Mouse (Mus musculus): ENCODE measurements around the gene Gpr19. TPM values are rescaled to one million over a fixed set of nuclear protein-coding genes. Genes with fewer than 3 reads are reported as not detected.

Gene Gpr19
- total RNA-seq (2021) = 10 to 100 TPM in 1 of 2 experiments, 1 to 10 TPM in 1; 7.9 to 11.1 TPM
- long read RNA-seq, experiment 1, partial matches to known transcripts = 6 of 20 reads
- long read RNA-seq, experiment 1, other reads (novel, unspliced or antisense) = 13 of 20 reads
- long read RNA-seq, experiment 2, partial matches to known transcripts = 6 of 11 reads
- long read RNA-seq, experiment 2, other reads (novel, unspliced or antisense) = 4 of 11 reads

DNA sequence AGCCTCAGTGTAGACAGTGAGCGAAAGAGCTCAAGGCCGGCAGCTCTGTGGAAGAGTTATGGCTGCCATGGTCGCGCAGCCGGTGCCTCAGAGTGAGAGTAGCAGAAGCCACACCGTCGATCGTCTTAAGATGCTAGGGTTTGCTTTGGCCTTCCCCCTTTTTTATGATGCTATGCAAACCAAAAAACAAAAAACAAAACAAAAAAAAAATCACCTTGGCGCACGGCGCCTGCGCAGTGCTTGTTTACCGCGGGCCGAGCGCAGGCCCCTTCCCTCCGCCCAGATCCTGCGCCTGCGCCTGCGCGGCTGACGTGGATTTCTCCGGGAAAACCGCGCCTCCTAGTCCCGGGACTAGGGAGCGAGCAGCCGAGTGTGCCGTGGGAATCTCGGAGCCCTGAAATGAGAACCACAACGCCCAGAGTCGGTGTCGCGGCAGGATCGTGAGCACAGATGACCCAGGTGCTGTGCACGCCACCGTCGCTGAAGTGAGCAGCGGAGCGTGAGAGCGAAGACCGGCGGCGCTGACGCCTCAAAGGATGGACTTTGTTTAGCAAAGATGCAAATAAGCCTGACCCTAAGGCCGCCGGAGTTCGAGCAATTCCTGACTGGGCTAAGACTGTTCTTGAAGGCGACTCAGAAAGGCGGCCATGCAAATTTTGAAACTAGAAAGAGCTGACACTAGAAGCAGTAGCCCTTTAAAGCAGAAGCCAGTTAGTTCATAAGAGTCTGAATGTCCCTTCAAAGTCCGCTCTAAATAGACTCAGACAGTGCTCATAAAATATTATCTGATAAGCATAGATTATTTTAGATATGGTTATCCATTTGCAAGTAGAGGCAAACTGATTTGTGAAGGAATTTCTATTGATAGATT is at the start of gene Gpr19:
TSS of gene Gpr19 (minus strand) at position 484 of the 871 bp plus-strand sequence.
- peak; percentile 94 for DNase-seq

DNA sequence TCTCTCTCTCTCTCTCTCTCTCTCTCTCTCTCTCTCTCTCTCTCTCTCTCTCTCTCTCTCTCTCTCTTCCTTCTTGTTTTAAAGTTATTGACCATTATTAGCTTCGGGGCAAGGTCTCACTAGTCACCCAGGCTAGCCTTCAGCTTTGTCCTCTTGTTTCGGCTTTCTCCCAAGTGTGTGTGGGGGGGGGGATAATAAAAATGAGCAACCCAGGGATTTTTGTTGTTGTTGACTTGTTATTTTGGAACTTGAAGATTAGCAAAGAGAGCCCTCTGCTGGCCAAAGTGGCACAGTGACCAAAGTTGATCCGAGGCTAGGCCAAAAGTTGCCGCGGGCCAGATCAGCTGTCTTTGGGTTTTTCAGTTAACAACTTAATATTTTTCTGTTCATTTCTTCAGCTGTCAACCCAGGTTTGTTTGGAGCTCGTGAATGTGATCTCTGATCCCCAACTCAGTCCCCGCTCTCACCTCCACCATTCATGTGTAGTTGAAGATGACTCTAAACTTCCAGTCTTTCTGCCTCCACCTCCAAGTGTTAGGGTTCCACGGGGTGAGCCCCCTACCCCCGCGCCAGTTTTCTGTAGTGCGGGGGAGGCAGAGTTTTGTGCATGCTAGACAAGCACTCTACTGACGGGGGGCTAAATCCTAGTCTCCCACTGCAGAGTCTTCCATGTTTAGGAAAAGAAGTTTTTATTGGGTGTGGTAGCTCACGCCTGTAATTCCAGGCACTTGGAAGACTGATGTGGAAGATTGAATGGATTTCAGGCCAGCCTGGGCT is 49.1 kb upstream of the Gpr19 start:
- peak; percentile 72 for DNase-seq

GRCm38 (mm10) chr6:134946858-134947257 is 48.5 kb upstream of the Gpr19 start:
- no peak for DNase-seq

GRCm38 (mm10) chr6:134946054-134946453 is 47.7 kb upstream of the Gpr19 start:
- DNase-seq = no peak

- DNase-seq = no peak
Measured at GRCm38 (mm10) chr6:134943759-134944407, 45.5 kb upstream of the Gpr19 start.

GRCm38 (mm10) chr6:134939781-134940180 is 41.4 kb upstream of the Gpr19 start:
- no peak for DNase-seq

DNA sequence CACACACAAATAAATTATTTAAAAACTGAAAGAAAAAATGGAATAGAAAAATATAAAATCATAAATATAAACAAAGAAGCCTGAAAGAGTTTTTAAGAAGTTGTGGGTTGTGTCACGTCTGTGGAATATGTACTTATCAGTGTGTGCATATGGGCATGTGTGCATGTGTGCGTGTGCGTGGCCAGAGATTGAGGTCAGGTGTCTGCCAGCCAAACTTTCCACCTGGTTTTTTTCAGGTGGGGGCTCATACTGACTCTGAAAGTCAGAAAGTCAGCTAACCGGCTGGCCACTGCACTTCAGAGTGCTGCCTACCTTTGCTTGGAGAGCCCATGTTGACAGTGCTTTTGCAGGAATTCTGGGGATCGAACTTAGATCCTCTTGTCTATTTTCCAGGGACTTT is 35.9 kb upstream of the Gpr19 start:
- no peak for DNase-seq

GRCm38 (mm10) chr6:134933207-134933558 is 34.8 kb upstream of the Gpr19 start:
- no peak for DNase-seq

GRCm38 (mm10) chr6:134932486-134933206 is 34.3 kb upstream of the Gpr19 start:
- DNase-seq = no peak

GRCm38 (mm10) chr6:134931146-134931545 is 32.8 kb upstream of the Gpr19 start:
- no peak for DNase-seq

- no peak for DNase-seq
Measured at GRCm38 (mm10) chr6:134930383-134930782, 32.0 kb upstream of the Gpr19 start.

DNA sequence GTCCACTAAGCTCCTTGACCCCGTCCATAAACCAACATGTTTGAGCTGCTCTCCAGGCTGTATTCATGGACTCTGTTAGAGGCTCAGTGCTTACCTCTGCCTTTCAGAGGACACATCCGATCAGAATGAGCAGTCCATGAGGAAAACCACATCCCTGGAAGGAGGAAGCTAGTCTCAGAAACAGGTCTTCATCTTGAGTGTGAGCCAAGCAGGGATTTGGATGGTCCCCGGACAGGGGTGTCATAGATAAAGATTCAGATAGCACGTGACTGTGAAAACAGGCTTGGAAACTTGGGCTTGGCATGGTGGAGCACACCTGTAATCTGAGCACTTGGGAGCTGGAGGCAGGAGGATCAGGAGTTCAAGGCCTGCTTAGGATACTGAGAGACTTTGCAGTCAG is 31.5 kb upstream of the Gpr19 start:
- no peak for DNase-seq

- peak; percentile 48 for DNase-seq
Measured at GRCm38 (mm10) chr6:134928889-134929310, 30.5 kb upstream of the Gpr19 start.

- DNase-seq = peak; percentile 91
Measured at GRCm38 (mm10) chr6:134928096-134928888, 29.9 kb upstream of the Gpr19 start.

DNA sequence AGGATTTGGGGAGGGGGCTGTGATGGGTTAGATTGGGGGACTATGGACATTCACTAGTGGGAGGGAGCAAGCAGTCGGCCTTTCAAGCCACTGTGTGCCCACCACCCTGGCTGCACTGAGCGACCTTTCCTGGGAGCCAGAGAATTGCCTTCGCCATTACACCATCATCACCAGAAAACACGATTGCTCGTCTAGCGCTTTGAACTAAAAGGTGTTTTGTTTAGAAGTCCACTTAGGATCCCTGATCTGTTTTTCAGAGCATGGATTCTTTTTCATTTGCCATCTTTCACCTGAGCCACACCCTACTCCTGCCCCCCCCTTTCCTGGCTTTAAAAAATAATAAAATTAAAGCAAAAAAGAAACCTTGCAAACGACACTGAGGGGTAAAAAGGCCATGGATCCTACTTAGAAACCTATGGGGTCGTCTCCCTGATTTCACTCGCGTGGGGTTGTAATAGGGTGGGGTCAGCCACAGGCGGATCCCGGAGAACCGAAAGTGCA is 29.3 kb upstream of the Gpr19 start:
- no peak for DNase-seq

DNA sequence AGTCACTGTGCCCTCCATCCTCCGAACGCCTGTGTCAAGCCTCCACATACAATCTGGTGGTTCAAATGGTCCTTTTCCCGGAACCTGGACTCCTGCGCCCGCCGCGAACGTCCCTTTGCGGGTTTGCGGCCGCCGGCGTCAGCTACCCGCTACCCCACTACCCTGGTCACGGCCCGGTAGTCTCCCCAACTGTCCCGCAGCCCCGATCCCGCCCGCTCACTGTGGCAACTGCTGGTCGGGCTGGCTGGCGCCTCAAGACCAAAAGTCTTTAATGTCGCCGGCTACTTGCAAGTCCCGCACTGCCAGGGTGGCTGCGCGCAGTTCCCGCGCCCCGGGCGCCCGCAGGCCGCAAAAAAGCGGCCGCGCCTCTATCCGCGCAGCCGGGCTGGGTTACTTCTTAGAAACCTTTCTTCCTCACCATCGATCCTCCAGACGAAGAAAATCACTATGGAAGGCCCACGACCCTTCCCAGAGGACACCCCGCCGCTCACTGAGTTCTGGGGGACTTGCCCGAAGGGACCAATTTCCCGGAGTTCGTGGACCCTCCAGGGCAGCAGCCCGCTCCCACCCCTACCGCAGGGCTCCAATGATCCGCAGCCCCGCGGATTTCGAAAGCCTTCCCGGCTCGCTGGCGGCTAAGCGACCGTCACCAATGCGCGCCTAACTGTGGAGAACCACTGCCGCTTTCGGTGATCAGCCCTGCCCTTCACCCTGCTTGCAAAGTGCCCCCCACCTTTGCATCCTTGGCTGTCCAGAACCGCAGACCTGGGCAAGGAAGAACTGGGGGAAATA is 28.6 kb upstream of the Gpr19 start:
- DNase-seq = peak; percentile 81

DNA sequence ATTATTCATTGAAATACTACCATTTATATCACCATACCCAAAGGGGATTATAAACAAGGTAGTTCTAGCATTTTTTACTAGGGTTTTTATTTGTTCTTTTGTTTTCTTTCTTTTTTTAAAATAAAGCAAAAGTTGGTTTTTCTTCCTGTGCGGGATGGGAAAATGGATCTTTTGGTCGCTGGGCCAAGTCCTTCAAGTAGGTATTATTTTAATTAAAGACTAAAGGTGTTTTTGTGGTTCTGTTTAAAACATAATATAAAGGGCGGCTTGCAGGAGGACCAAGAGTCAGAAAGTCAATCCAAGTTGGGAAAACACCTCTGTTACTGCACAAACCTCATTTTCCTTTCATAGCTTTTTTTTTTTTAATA is 27.9 kb upstream of the Gpr19 start:
- no peak for DNase-seq

DNA sequence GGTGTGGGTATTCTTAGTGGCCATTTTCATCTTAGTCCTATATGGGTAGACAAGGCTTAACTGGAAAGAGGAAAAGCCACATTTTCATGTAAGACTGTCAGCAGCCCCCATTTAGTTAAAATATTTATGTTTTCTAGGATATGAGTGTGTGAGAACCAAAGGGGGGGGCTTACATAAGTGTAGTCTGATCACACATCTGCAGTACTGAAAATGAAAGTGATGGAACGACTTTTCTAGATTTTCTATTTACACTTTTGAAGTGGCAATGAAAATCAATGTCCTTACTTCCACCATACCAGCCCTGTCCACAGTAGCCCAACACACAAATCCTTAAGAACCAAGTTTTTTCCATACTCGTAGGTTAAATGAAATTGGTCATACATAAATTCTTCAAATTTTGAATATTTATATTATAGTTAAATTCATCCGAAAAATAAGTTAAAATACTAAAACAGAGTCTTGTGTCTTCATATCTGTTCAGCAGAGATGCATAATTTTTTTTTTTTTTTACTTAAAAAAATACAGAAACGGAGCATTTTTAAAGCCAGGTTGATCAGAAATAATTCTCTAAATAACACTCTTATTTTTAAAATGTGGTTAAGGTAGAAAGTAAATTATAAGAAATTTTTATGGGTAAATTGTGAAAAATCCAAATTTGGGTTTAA is 27.4 kb upstream of the Gpr19 start:
- no peak for DNase-seq

DNA sequence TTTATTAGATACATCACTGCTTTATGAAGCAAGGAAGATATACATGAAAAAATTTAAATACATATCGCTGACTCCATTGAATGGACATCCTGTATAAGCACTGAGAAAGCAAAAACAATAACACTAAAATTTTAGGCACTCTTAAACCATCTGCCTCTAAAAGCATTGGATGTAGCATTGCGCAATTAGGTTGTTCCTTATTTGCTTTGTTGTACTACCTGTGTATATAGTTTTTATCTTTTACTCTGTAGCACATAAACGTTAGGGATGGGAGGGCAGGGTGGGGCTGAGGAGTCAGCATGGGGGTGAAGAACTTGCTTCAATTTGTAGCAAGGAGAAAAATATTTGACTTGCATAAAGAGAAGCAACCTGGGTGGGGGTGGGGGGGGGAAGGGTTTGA is 25.9 kb upstream of the Gpr19 start:
- DNase-seq = no peak

Measured in adrenal gland, postnatal 10 days (tissue).